ENCODE assay signal across 9 mouse cellular contexts in the genomic region with DNA sequence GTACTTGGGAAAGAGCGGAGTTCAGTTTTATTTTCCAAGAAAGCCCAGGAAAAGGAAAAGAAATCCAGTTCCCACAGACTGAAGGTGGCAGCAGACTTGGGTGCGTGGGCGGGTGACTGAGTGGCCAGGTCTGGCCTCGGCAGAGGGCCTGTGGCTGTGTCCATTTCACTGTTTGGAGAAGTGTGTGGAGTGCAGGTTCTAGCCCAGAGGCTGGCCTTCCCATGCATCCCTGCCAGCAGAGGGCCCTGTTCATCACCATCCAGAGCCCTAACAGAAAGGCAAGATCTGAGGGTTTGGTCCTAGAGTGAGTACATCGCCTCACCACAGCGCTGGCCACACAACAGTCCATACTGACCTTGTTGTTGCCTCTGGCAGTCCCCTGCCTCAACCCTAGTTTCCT. TPM values are rescaled to one million over a fixed set of nuclear protein-coding genes. Genes with fewer than 3 reads are reported as not detected.
A peak's percentile ranks its signal among the peaks of the same experiment; 100 is the strongest.
DNase-seq lines count a peak whose midpoint lies in the region; ATAC-seq and TF ChIP-seq lines count a peak whose summit lies in the region.
"Had no signal": no experiment of that assay in that cellular context is flagged by ENCODE, and none has a peak within 500 bp of the region (broad histone marks: within the 10 kb centered on the region; RNA-seq: fewer than 3 reads in every experiment).

No protein-coding gene starts in this region.

- TF ChIP-seq EP300 in stomach, postnatal 0 days (optimal IDR thresholded peaks at IDR 0.05), result no peak

- WGBS in kidney, adult 2 months, result 80% methylated on average over 6 of the region's 6 CpGs
- 75% methylated on average over 6 of the region's 6 CpGs for WGBS in kidney, embryonic 16.5 days
- WGBS in stomach, postnatal 0 days, result 81% methylated on average over 6 of the region's 6 CpGs

- peak; percentile 54 for TF ChIP-seq CTCF in kidney, adult 2 months (conservative IDR thresholded peaks at IDR 0.05; ENCODE audit: insufficient read depth, insufficient read length, low read depth, low read length)
- TF ChIP-seq CTCF in stomach, postnatal 0 days (IDR thresholded peaks at IDR 0.05; ENCODE audit: low read depth), result peak; percentile 67

- H3K9me3 ChIP-seq in kidney, embryonic 16.5 days (ENCODE audit: low read length), result no peaks in the 10 kb centered on the region
- H3K9me3 ChIP-seq in stomach, postnatal 0 days (ENCODE audit: control insufficient read depth, low read length), result no peaks in the 10 kb centered on the region

- H3K4me3 ChIP-seq in kidney, adult 2 months (ENCODE audit: insufficient read depth, low read depth, low read length), result no peak overlapping the region
- no peak overlapping the region for H3K4me3 ChIP-seq in kidney, embryonic 16.5 days (ENCODE audit: low read length)
- H3K4me3 ChIP-seq in stomach, postnatal 0 days (ENCODE audit: low read depth, low read length), result no peak overlapping the region

- no peak overlapping the region for H3K9ac ChIP-seq in kidney, embryonic 16.5 days (replicated peaks; ENCODE audit: low read length)
- no peak overlapping the region for H3K9ac ChIP-seq in stomach, postnatal 0 days (ENCODE audit: low read length)

- no peak overlapping the region for H3K27ac ChIP-seq in kidney, adult 2 months (ENCODE audit: insufficient read depth, low read depth, low read length)
- no peak overlapping the region for H3K27ac ChIP-seq in kidney, embryonic 16.5 days (ENCODE audit: low read length)
- no peak overlapping the region for H3K27ac ChIP-seq in stomach, postnatal 0 days (replicated peaks)

- TF ChIP-seq POLR2A in kidney, adult 2 months (IDR thresholded peaks at IDR 0.05; ENCODE audit: low read depth, low read length), result no peak

- no peak overlapping the region for H3K4me2 ChIP-seq in kidney, embryonic 16.5 days (replicated peaks; ENCODE audit: low read depth, low read length)
- H3K4me2 ChIP-seq in stomach, postnatal 0 days (replicated peaks; ENCODE audit: low read depth), result no peak overlapping the region
- H3K4me2 ChIP-seq: heart, embryonic 11.5 days had no signal

- peaks cover 2% of the 10 kb centered on the region; the same call in 1 of the 2 replicates for H3K36me3 ChIP-seq in kidney, adult 2 months (ENCODE audit: control insufficient read depth, insufficient read depth, low read length)
- peaks cover 50% of the 10 kb centered on the region for H3K36me3 ChIP-seq in kidney, embryonic 16.5 days (ENCODE audit: insufficient read depth, low read length)
- H3K36me3 ChIP-seq in stomach, postnatal 0 days (ENCODE audit: control insufficient read depth, insufficient read depth, low read length), result peaks cover 15% of the 10 kb centered on the region

- peaks cover 32% of the 10 kb centered on the region for H3K4me1 ChIP-seq in kidney, adult 2 months (ENCODE audit: control insufficient read depth, insufficient read depth, low read length)
- peaks cover 15% of the 10 kb centered on the region for H3K4me1 ChIP-seq in kidney, embryonic 16.5 days (ENCODE audit: insufficient read depth, low read length)
- H3K4me1 ChIP-seq in stomach, postnatal 0 days (replicated peaks; ENCODE audit: control insufficient read depth, insufficient read depth), result peaks cover 4% of the 10 kb centered on the region; the same call in 1 of the 2 replicates

- H3K27me3 ChIP-seq in kidney, adult 2 months (replicated peaks; ENCODE audit: control insufficient read depth, insufficient read depth, low read length), result no peaks in the 10 kb centered on the region
- H3K27me3 ChIP-seq in kidney, embryonic 16.5 days (ENCODE audit: insufficient read depth, low read length), result no peaks in the 10 kb centered on the region
- no peaks in the 10 kb centered on the region for H3K27me3 ChIP-seq in stomach, postnatal 0 days (ENCODE audit: control insufficient read depth, insufficient read depth, low read length)

- no peak for ATAC-seq in kidney, embryonic 16.5 days (ENCODE audit: low FRiP score, low TSS enrichment)
- ATAC-seq in stomach, postnatal 0 days (ENCODE audit: low FRiP score, low TSS enrichment), result no peak

- DNase-seq in adrenal gland, adult (ENCODE audit: inconsistent age in 2 of 2, low spot score in 1 of 2), result peak; percentile 37 to 68
- DNase-seq in adrenal gland, postnatal 4 days (ENCODE audit: low spot score in 2 of 2), result no peak
- DNase-seq in kidney, adult 2 months, result peak; percentile 38
- peak; percentile 32 for DNase-seq in urinary bladder, postnatal 14 days (ENCODE audit: low spot score)
- DNase-seq in urinary bladder, postnatal 10 days (ENCODE audit: low spot score), result no peak
- DNase-seq in stomach, postnatal 0 days (ENCODE audit: low spot score), result peak; percentile 48
- DNase-seq in retina, postnatal 1 day, result no peak

RNA-seq across cellular contexts. Expression of a gene that starts 2.4 kb away (rescaled TPM):
- 10 to 100 TPM; 25.6 to 27.5 TPM for total RNA-seq in adrenal gland, postnatal 4 days (2021)
- 23.9 and 25.6 TPM in 2 replicates for polyA plus RNA-seq in kidney, adult 2 months (2012; rRNA removed)
- polyA plus RNA-seq in kidney, embryonic 16.5 days (2015; fragmentation: Nextera tagmentation; extraction: Ambion mirVana), result 26.3 and 27.3 TPM in 2 replicates
- polyA plus RNA-seq in stomach, postnatal 0 days (2015; fragmentation: Nextera tagmentation; extraction: Ambion mirVana), result 10.3 and 10.5 TPM in 2 replicates

RNA-seq across cellular contexts. Expression of a gene that starts 12.6 kb away (rescaled TPM):
- 1 to 10 TPM; 1.1 to 1.6 TPM for total RNA-seq in adrenal gland, postnatal 4 days (2021)
- polyA plus RNA-seq in kidney, adult 2 months (2012; rRNA removed), result 0.52 and 2.3 TPM in 2 replicates
- polyA plus RNA-seq in kidney, embryonic 16.5 days (2015; fragmentation: Nextera tagmentation; extraction: Ambion mirVana), result 3.6 and 3.8 TPM in 2 replicates
- 15.4 and 18.3 TPM in 2 replicates for polyA plus RNA-seq in stomach, postnatal 0 days (2015; fragmentation: Nextera tagmentation; extraction: Ambion mirVana)

RNA-seq across cellular contexts. Expression of a gene that starts 17.0 kb away (rescaled TPM):
- 10 to 100 TPM; 90.8 to 96.1 TPM for total RNA-seq in adrenal gland, postnatal 4 days (2021)
- polyA plus RNA-seq in kidney, adult 2 months (2012; rRNA removed), result 133 TPM in 2 replicates
- polyA plus RNA-seq in kidney, embryonic 16.5 days (2015; fragmentation: Nextera tagmentation; extraction: Ambion mirVana), result 158 and 162 TPM in 2 replicates
- 182 and 185 TPM in 2 replicates for polyA plus RNA-seq in stomach, postnatal 0 days (2015; fragmentation: Nextera tagmentation; extraction: Ambion mirVana)

RNA-seq across cellular contexts. Expression of a gene that starts 17.2 kb away (rescaled TPM):
- 10 to 100 TPM; 12.1 to 14.9 TPM for total RNA-seq in adrenal gland, postnatal 4 days (2021)
- 10.4 and 12.4 TPM in 2 replicates for polyA plus RNA-seq in kidney, adult 2 months (2012; rRNA removed)
- 5.9 and 7.0 TPM in 2 replicates for polyA plus RNA-seq in kidney, embryonic 16.5 days (2015; fragmentation: Nextera tagmentation; extraction: Ambion mirVana)
- 3.2 and 3.6 TPM in 2 replicates for polyA plus RNA-seq in stomach, postnatal 0 days (2015; fragmentation: Nextera tagmentation; extraction: Ambion mirVana)

Comparison
In these comparisons a context has a peak if more than half of its experiments do, and no peak if none do; other contexts are left out.
1. DNase-seq: peak in adrenal gland, adult (2 of 2), kidney, adult 2 months (single experiment), urinary bladder, postnatal 14 days (single experiment) and stomach, postnatal 0 days (single experiment); none in adrenal gland, postnatal 4 days (0 of 2), urinary bladder, postnatal 10 days (single experiment) and retina, postnatal 1 day (single experiment).